Mouse (Mus musculus) adrenal gland, postnatal 4 days (tissue): ENCODE data around the gene 3110021N24Rik. TPM values are rescaled to one million over a fixed set of nuclear protein-coding genes. Genes with fewer than 3 reads are reported as not detected.

Source experiments
- DNase-seq, 2 experiments: peaks; one replicate each; pipeline ENCODE4 v3.0.0; 2021 to 2022; ENCODE audit warnings: low spot score in 2 of 2, mixed read lengths in 2 of 2
- total RNA-seq, 2 experiments: library from RNA; stranded (reverse); gene quantifications; 2 replicates each; pipeline ENCODE4 v1.2.3; 2021

Gene 3110021N24Rik
- total RNA-seq, 2 experiments from 2014 or later = 1.7 to 2.0 TPM

DNA sequence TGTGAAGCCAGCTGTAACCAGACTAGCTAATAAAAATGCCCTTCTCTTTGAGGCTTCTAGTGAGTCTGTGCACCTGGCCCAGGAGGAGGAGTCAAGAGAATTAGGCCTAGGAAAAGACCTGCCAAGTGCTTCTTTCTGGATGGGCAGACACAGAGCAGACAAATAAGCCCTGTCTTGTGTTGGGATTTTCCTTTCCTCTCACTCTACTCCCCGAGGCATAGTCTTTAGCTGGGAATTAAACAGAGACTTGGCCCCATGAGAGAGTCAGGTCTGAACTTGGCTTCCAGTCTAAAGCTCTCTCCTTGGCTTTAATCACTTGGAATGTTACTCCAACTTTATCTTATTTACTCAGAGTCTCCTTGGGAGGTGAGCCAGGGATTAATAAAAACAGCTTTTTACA lies 74.5 kb downstream of the 3110021N24Rik start:
- no peak for DNase-seq

DNA sequence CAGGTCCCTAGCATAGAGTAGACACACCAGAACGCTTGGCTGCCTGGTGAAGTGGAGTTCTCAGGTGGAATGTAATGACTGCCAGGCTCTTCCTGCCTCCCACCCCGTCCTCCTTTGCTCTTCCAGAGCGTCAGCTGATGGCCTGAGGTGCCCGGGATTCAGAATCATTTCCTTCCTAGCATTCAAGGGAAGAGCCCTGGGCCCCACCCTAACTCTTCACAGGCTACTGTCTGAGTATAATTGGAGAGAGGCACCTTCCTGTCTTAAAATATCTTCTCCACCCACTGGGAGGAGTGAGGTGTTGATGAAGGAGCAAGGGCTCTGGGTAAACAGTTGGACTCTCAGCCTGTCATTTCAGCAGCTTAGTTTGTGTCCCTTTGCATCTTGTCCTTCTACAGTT lies 77.3 kb downstream of the 3110021N24Rik start:
- DNase-seq = no peak

DNA sequence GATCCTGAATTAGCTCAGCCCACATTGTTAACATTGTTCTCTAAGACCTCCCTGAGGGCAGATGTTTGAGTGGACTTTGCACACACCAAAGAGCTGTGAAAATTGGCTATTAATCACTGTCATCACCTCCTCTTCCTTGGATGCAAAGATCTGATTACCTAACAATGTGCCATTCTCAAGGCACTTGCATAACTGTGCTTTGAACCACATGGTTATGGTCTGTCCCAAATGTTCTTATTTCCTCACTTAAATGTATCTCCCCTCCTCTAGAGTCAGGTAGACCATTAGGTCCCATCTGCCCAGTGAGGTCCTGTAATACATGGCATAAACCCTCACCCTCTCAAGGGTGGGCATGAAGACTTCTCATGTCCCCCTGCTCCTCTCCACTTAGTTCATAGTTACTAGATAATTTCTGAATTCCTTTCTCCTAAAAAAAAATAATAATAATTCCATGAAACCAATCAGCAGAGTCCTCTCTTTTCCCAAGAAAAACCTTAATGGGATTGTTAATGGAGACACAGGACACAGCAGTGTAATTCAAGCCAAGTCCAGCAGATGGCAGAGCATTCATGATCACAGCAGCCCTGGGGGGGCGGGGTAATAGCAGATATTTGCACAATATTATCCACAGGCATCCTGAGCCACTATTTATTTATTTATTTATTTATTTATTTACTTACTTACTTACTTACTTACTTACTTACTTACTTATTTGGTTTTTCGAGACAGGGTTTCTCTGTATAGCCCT lies 78.8 kb downstream of the 3110021N24Rik start:
- DNase-seq = peak; percentile 28 to 45

DNA sequence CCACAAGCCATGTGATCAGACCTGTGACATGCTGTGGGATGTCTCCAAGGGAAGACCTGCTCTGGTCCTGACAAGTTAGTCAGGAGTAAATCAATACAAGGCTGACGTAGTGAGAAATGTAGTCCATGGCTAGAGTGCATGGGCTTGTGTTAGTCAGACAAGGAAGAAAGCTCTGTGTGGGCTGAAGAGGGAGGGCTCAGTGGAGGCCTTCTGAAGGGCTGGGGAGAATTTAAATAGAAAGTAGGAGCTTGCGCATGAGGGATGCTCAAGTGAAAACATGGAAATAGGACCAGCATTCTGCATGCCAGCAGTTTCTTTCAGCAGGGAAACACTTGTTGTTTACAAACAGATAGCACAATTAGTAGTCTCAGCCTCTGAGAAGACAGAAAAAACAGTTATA lies 84.1 kb downstream of the 3110021N24Rik start:
- DNase-seq = no peak

DNA sequence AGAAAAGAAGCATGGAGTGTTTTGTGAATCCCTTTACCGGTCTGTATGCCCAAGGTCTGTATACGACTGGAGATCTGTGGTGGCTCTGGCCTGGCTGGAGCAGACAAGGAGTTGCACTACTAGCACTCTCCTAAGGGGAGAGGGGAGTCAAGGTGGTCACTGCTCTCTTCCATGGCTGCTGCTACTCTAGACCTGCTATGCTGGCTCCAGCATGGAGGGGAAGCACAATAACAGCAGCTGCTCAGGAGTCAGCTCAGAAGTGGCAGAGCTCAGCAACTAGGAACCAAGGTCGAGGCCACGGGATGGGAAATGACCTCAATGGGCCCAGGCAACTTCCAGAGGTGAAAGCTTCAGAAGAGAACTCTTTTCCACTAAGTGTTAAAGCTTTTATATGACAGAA lies 91.7 kb downstream of the 3110021N24Rik start:
- DNase-seq = no peak

DNA sequence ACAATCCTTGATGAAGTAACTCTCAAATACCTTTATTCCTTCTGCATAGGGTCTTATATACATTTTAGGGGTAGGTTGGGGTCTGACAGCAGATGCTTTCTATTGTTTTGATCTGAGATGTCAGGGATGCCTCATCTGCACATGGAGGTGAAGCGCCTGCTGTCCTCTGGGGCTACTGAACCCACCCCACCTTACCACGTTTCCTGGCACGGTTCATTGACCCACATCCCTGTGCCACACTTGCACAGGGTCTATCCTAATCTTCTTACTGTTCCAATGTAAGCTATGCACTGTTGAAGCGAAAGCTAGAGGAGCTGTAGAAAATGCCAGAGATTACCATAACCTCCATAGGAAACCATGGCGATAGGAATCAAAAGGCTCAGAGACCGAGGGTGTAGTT lies 92.1 kb downstream of the 3110021N24Rik start:
- no peak for DNase-seq

DNA sequence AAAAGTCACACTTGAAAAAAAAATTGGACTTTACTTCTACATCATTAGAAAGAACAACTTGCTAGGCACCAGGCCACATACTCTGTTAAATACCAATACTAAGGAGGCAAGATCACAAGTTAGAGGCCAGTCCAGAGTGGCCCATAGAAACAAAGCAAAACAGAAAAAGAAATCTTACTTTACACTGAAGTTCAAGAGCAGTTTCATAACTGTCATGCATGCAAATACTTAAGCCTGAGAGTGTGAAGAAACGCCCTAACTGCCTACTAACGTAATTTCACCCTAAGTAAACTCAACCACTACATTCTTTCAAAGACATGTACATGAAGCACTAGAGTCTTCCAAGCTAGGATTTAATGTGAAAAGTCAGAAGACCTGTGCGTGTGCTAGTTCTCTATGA lies 106.2 kb downstream of the 3110021N24Rik start:
- no peak for DNase-seq

DNA sequence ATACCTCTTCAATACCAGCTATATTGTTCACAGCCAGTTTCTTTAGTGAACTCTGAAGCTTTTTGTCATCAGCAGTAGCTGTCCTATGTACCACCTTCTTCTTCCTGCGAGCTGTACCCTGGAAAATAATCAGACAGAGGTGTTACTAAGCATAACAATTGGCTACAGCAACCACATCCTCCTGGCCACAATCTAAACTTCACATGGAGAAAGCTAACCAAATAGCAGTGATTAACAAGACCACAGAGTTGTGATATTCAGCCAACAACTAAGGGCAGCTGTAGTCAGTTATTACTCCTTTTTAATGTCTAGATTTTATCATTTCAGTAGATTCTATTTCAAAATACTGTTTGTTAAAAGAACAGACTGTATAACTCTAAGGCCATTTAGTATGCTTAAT lies 106.6 kb downstream of the 3110021N24Rik start:
- no peak for DNase-seq

DNA sequence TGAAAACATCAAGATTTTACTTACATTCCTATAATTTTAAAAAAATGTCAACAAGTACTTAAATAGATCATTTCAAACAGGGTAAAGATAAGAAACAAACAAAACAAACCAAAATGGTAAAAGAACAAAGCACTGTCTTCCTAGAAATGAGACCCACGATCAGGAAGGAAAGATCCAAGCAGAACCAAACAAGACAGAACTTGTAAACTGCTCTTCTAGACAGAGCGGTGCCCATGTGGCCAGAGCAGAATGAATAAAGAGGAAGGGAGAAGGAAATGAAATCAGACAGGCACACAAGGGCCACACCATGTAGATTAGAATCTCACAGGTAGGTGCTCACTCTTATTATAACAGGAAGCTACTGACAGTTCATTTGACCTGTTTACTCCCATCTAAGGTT lies 107.2 kb downstream of the 3110021N24Rik start:
- no peak for DNase-seq

DNA sequence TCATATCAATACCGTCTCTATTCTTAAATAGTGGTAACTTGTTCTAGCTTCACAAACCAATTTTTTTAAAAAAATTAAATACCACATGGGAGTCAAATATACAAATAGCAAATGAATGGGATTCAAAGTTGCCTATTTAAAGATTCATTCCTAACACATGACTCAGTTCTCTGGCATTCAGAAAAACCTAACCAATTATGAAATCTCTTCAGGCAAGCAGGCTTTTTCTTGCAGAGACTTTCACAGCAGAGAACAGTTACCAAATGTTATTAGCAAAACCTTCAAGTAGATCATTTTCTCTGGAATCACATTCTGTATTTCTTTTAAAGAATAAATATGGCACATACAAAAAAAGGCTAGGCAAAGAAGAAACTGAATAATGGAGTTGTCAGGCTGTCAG lies 111.2 kb downstream of the 3110021N24Rik start:
- DNase-seq = no peak

Other genes starting within 250 kb of the 3110021N24Rik start
- 10 to 100 TPM; 47.7 to 49.8 TPM for gene Prpf38a, start 140.3 kb upstream of the 3110021N24Rik start, total RNA-seq
- gene Orc1, start 140.2 kb upstream of the 3110021N24Rik start, total RNA-seq = 1 to 10 TPM; 3.0 to 4.9 TPM
- gene Cc2d1b, start 99.7 kb upstream of the 3110021N24Rik start, total RNA-seq = 10 to 100 TPM; 64.0 to 70.8 TPM
- gene Zfyve9, start 61.1 kb downstream of the 3110021N24Rik start, total RNA-seq = 10 to 100 TPM; 27.1 to 27.8 TPM
- gene Btf3l4, start 114.0 kb downstream of the 3110021N24Rik start, total RNA-seq = 100 to 1,000 TPM; 144 to 146 TPM
- 10 to 100 TPM; 81.4 to 82.4 TPM for gene Txndc12, start 115.0 kb downstream of the 3110021N24Rik start, total RNA-seq
- gene Kti12, start 128.1 kb downstream of the 3110021N24Rik start, total RNA-seq = 10 to 100 TPM; 26.3 to 26.9 TPM
- under 1 TPM; 0.25 to 0.34 TPM for gene A730015C16Rik, start 129.0 kb downstream of the 3110021N24Rik start, total RNA-seq
- 10 to 100 TPM; 71.4 to 76.1 TPM for gene Rab3b, start 159.4 kb downstream of the 3110021N24Rik start, total RNA-seq